Mouse (Mus musculus) gastrocnemius, adult 2 months (tissue): Measurements from ENCODE around the gene Ifitm10. TPM values are rescaled to one million over a fixed set of nuclear protein-coding genes. Genes with fewer than 3 reads are reported as not detected.
"Not testable (repeated sequence)": the region's sequence is repeated elsewhere in the genome, so short reads cannot be mapped to it uniquely, and the experiment has no call there.

Experiments
- DNase-seq: peaks from one replicate; pipeline ENCODE4 v3.0.0; 2022
- H3K27ac ChIP-seq: fragments of 200-600 bp; 2 replicates; pipeline ENCODE4 v1.8.1; 2022; ENCODE audit warnings: mild to moderate bottlenecking
- H3K4me3 ChIP-seq: fragments of 200-600 bp; 2 replicates; pipeline ENCODE4 v1.8.1; 2022; ENCODE audit warnings: mild to moderate bottlenecking, moderate library complexity
- CTCF ChIP-seq: fragments of 200-600 bp; IDR thresholded peaks from 2 replicates; pipeline ENCODE4 v1.8.1; 2022; ENCODE audit warnings: antibody characterized with exemption, mild to moderate bottlenecking, moderate library complexity
- intact Hi-C: fragments of 180-260 bp; cut with DNase I; formaldehyde crosslinking; loops from one replicate; pipeline ENCODE4 v1.15.1; 2025
- total RNA-seq, 2 experiments: library from RNA; stranded (reverse); gene quantifications; 2 replicates each; pipeline ENCODE4 v1.2.3; 2021

Ifitm10 gene
- total RNA-seq, 2 experiments from 2014 or later, result 3.0 to 4.1 TPM

DNA sequence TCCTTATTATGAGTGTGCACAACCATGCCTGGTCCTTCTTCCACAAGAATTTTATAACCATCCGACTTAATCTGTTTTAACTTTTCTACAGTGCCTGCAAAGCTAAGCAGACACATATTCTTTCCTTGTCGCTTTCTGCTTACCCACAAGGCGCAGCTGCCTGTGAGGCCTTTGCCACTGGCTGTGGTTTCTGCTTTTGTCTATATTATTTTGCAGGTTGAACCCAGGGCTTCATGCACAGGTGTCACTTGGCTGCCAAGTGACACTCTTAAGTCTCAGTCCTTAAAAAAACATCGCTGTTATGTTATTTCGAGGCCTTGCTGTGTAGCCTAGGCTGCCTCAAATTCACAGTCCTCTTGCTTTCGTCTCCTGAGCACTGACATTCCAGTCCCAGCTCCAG, 50.9 kb downstream of the Ifitm10 start:
- no peak for TF ChIP-seq CTCF
- intact Hi-C loops, result no loop called here
- H3K27ac ChIP-seq, result no peak overlapping the region

DNA sequence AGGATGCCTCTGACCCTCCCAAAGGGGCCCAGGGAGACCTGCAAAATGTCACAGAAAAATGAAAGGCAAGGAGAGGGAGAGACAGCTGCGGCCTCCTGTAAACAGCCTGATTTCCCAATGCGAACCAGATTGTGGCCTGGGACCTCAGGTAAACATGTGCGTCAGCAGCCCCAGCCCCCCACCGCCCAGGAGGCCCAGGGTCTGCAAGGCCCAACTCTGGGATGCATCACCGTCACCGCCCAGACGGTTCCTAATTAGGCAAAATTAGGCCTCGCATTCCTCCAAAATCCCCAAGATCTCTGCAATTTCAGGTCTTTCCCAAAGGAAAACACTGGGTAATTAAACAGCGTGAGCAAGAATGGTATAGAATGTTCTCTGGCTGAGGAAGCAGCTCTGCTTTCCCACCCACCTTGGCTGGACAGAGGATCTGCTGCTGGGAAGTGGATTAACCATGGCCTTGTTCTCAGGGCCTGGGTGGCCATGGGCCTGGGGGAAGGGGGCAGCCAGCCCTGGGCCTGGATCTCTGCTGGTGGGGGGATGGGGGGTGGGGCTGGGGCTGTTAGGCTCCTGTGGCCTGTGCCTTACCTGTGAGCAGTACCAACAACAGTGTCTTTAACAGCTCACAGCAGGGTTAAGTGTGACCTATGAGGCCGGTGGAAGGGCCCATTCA, 51.8 kb downstream of the Ifitm10 start:
- H3K4me3 ChIP-seq, H3K27ac ChIP-seq, DNase-seq, intact Hi-C loops: not testable (repeated sequence)

More for the DNA sequence above, 50.9 kb downstream of the Ifitm10 start:
- DNase-seq, result no peak
- no peak overlapping the region for H3K4me3 ChIP-seq

DNA sequence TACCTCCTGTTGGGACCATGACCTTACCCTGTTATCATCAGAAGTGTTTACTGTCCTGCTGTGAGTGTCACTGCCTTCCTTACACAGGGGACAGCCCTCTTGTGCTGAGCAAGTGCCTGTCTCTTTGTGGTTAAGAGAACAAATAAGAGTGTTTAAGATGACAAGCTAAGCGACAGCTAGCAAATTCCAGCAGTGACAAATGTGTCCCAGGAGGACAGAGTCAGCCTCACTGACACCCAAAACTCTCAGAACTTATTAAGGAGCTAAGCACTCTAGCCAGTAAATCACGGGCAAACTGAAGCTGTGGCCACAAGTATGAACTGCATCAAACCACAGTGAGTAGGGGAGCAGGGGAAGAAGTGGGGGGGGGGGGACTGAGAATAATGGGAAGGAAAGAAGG, 52.6 kb downstream of the Ifitm10 start:
- no peak overlapping the region for H3K4me3 ChIP-seq
- no peak for TF ChIP-seq CTCF
- DNase-seq, result no peak
- intact Hi-C loops, result no loop called here
- H3K27ac ChIP-seq, result no peak overlapping the region

DNA sequence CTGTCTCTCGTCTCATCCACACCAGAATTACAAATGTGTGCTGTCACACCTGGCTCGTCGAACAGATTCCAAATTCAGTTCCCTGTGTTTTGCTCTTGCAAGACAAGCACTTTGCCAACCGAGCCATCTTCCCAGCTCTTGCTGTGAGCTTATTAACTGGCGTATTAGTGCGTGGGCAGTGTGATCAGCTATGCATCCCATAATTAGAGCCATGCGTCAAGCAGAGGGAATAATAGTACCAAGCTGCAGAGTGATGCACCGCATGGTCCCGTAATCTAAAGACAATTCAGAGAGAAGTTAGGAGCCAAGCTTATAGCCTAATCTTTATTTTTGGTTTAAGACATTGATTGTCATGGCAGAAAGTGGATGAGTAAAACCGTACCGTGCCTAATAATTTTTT, 54.4 kb downstream of the Ifitm10 start:
- no peak for TF ChIP-seq CTCF
- intact Hi-C loops, result loop anchor here (5.0 kb wide), 3 partner anchors 213 to 358 kb away; partner anchors contain the start of gene Mrpl23
- Histone ChIP-seq H3K4me3 (no peak overlapping the region), H3K27ac (no peak overlapping the region)
- no peak for DNase-seq

DNA sequence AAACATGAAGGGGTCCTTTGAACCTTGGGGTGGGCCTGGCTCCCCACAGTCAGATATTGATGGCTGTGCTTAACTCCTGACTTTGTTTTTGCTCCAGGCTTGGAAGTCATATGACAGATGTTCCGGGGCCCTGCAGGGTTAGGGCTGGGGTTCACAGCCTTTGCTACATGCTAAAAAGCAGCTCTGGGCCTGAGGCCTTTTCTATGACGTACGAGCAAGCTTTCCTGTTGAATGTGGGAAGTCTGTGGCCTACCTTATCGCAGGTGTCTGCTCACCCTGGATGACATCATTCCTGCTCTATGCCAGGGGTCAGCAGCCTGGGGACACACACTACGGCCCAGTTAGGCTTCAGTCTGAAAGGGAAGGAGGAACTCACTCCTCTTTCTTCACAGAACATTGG, 56.3 kb downstream of the Ifitm10 start:
- H3K27ac ChIP-seq, result no peak overlapping the region
- H3K4me3 ChIP-seq, result no peak overlapping the region
- no peak for TF ChIP-seq CTCF
- no peak for DNase-seq
- intact Hi-C loops, result loop anchor here (5.0 kb wide), 3 partner anchors 215 to 360 kb away; partner anchors contain the start of gene Mrpl23

DNA sequence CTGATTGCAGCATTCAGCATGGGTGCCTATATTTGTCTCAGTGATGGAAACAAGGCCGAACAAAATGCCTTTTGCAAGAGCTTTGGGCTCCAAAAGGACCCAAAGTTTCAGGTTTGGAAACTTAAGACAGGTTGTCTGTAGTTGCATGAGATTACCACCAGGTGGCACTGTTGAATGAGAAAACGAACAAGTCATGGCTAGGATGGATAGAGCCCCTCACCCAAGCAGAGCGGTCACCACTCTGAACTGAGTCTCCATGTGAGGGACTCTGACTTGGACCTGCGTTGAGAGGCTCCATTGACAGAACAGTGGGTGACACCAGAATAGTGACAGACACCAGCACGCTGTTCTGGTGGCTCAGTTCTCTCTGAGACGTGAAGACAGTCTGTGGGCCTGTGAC, 57.0 kb downstream of the Ifitm10 start:
- intact Hi-C loops, result loop anchor here (5.0 kb wide), 3 partner anchors 216 to 361 kb away; partner anchors contain the start of gene Mrpl23
- peak; percentile 84 for TF ChIP-seq CTCF
- Histone ChIP-seq H3K27ac (no peak overlapping the region), H3K4me3 (no peak overlapping the region)
- peak; percentile 38 for DNase-seq

DNA sequence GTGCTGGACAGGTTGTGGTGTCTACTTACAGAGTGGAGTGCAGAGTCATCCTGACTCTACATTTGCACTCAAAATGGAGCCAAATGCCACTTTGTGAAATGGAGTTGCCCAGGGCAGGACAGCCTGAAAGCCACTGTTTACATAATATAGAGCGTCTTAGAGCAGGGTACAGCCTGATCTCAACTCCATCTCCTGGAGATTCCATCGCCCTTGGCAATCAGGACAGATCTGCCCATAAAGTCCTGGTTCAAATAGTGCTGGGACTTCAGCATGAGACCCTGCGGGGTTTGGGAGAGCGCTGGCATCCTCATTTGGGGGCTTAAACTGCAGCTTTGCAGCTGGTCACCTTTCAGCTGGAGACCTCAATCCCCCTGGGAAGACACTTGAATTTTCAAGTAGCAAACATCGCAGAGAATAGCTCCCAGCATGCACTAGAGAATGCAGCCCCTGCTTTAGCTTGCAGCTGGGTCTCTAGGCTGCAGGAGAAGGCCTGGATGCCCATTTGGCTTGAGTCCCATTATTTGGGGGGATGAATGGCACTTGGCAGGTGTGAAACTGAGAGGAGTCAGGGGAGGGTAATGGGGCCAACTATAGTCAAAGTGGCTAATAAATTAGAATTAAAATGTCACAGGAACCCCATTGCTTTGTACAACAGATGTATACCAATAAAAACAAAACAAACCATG, 58.8 kb downstream of the Ifitm10 start:
- no peak for DNase-seq
- intact Hi-C loops, result loop anchor here (5.0 kb wide), 3 partner anchors 218 to 363 kb away; partner anchors contain the start of gene Mrpl23
- no peak for TF ChIP-seq CTCF
- H3K27ac ChIP-seq, result peak overlapping the region; percentile 78
- H3K4me3 ChIP-seq, result no peak overlapping the region

DNA sequence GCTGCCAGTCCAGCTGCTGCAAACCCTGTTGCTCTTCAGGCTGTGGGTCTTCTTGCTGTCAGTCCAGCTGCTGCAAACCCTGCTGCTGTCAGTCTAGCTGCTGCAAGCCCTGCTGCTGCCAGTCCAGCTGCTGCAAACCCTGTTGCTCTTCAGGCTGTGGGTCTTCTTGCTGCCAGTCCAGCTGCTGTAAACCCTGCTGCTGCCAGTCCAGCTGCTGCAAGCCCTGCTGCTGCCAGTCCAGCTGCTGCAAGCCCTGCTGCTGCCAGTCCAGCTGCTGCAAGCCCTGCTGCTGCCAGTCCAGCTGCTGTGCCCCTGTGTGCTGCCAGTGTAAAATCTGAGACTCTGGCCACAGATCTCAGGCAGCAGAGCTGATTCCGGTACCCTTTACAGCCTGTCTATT, 69.6 kb downstream of the Ifitm10 start:
- DNase-seq, intact Hi-C loops, H3K27ac ChIP-seq, H3K4me3 ChIP-seq: not testable (repeated sequence)

DNA sequence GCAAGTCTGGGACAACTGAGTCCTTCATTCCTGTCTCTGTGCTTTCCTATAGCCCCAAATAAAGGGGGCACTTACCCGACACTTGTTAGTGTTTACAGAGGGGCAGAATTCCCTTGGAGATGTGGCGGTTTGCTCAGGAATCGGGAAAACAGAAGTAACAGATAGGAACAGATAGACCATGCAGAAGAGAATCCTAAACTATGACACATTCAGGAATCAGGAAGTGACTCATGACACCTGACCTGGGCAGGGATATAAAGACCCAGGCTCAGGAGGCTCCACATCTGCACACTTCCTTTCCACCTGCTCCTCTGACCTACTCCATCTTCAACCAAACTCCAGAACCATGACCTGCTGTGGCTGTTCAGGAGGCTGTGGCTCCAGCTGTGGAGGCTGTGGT, 70.3 kb downstream of the Ifitm10 start, which contains the start of gene Krtap5-4:
TSS of gene Krtap5-4 (plus strand) at position 301 of the 400 bp plus-strand sequence.
- no peak for TF ChIP-seq CTCF
- Histone ChIP-seq H3K4me3 (no peak within 1 kb of the TSS), H3K27ac (no peak within 1 kb of the TSS)
- intact Hi-C loops, result no loop called here
- DNase-seq, result no peak

DNA sequence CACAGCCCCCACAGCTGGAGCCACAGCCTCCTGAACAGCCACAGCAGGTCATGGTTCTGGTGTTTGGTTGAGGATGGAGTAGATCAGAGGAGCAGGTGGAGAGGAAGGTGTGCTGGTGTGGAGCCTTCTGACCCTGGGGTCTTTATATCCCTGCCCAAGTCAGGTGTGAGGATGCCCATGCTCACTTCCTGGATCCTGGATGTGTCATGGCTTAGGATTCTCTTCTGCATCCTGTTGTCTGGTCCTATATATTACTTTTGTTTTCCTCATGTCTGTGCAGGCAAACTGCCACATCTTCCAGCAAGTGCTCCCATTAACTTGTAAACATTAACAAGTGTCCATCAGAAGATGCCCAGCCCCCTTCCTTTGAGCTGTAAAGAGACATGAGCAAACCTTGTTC, 76.5 kb downstream of the Ifitm10 start, which contains the start of gene Krtap5-1:
TSS of gene Krtap5-1 (minus strand) at position 101 of the 400 bp plus-strand sequence.
- H3K4me3 ChIP-seq, H3K27ac ChIP-seq, intact Hi-C loops, DNase-seq: not testable (repeated sequence)

DNA sequence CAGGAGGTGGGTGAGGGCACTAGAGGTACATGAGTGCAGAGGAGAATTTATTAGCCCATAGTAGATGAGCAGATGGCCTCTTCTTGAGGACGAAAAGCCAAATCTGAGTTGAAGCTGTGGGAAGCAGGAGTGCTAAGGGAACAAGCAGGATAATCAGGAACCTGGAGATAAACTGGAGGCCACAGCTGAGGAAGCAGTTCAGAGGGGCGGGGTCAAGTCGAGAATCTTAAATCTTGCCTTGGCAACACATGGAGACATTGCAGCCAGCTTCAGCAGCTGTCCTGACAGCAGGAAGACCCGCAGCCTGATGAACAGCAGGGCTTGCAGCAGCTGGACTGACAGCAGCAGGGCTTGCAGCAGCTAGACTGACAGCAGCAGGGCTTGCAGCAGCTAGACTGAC, 77.4 kb downstream of the Ifitm10 start:
- DNase-seq, H3K4me3 ChIP-seq, intact Hi-C loops, H3K27ac ChIP-seq: not testable (repeated sequence)

DNA sequence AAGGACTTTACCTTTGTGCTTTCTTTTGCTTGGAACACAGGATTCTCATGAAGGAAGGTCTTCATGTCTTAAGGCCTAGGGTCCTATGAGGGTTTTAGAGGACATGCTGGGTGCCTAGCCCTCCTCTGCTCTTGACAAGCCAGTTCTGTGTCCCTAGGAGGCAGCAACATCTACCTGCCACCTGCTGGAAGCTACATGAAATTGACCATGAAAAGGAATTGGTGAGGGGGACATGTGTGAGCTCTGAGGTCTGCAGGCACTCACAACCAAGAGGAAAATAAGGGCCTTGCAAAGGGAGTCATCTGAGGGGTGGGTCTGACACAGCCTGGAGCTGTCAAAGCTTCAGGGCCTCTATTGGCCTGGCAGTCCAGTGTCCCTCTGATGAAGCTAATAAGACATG, 78.1 kb downstream of the Ifitm10 start:
- DNase-seq, result no peak
- Histone ChIP-seq H3K27ac (no peak overlapping the region), H3K4me3 (no peak overlapping the region)
- TF ChIP-seq CTCF, result peak; percentile 2; the same call in 1 of the 2 replicates
- intact Hi-C loops, result no loop called here

DNA sequence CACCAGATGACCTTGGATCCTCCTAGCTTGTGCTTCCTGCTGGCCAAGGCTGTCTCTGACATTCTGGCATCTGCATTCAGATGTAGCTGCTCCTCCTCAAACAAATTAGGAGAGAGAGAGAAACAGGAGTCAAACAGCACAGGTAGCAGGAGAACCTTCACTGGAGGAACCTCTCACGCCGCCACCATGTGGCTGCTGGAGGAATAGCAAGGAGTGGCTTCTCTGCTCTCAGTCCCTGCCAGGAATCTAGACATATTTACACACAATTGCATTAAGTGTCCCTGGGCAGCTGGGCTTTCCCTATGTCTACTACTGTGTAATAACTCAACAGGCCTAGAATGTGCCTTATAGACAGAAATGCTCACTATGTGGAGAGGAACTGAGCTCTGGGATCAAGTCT, 79.7 kb downstream of the Ifitm10 start:
- peak; percentile 65 for TF ChIP-seq CTCF
- H3K27ac ChIP-seq, H3K4me3 ChIP-seq: not testable (repeated sequence)
- intact Hi-C loops, result loop anchor here (1.0 kb wide), 1 partner anchor 16 kb away; no protein-coding TSS in a partner anchor
- DNase-seq, result peak; percentile 26

DNA sequence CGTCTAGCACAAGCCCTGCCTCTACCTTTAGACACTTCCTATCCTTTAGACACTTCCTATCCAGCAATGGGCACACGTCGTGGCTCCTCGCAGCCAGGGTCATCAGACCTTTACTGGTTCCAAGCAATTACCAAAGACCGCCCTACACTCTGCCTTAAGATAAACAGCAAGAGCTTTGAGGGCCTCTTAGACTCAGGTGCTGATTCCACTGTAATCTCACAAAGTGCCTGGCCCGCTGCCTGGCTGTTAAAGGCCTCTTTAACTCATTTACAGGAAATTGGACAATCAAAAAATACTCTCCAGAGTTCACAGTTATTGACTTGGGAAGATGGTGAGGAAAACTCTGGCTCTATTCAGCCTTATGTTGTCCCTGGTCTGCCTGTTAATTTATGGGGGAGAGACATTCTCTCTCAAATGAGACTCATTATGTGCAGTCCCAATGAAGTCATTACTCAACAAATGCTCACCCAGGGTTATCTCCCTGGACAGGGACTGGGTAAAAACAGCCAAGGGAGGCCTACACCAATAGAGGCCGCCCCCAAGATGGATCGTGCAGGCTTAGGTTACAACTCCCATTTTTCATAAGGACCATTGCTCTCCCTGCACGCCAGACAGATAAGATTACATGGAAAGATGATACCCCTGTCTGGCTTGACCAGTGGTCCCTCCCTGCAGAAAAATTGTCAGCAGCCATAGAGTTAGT, 87.5 kb downstream of the Ifitm10 start:
- intact Hi-C loops, result loop anchor here (2.0 to 10.0 kb wide), 2 partner anchors 139 to 191 kb away; partner anchors contain the start of gene Dusp8
- not testable (repeated sequence) for DNase-seq, H3K4me3 ChIP-seq, H3K27ac ChIP-seq
